Mouse (Mus musculus) MEL (cell line): ENCODE measurements at regions not wholly inside any gene's neighbourhood (a gene's known extent, or its start where the extent isn't known, plus 50 kb on each side); places are given as distances from the start of the nearest gene placed in this dataset.

Experiments used
- DNase-seq: peaks from one replicate; pipeline ENCODE4 v3.0.0; 2011; ENCODE audit warnings: low read depth, low spot score
- H3K27ac ChIP-seq: 2 replicates; pipeline ENCODE4 v1.5.1; 2012; ENCODE audit warnings: low read depth, mild to moderate bottlenecking, control low read depth, low read length, moderate library complexity; ENCODE audit not compliant: control insufficient read depth
- H3K27me3 ChIP-seq, 2 experiments: fragments of 150-350 bp in 1 of 2; sonication (generic) in 1 of 2; 2 replicates each; pipeline ENCODE4 v1.6.1; 2012; ENCODE audit warnings: low read length in 2 of 2, mild to moderate bottlenecking in 2 of 2, improper control_type of control experiment in 1 of 2, moderate library complexity in 1 of 2; ENCODE audit not compliant: insufficient read depth in 2 of 2, control insufficient read depth in 1 of 2
- H3K36me3 ChIP-seq, 2 experiments: 2 replicates each; pipeline ENCODE4 v1.6.1; 2012 to 2014; ENCODE audit warnings: low read length in 2 of 2, improper control_type of control experiment in 1 of 2, inconsistent platforms in 1 of 2, mild to moderate bottlenecking in 1 of 2; ENCODE audit not compliant: insufficient read depth in 2 of 2, control insufficient read depth in 1 of 2
- H3K4me1 ChIP-seq, 2 experiments: fragments of 150-350 bp in 1 of 2; sonication (generic) in 1 of 2; 2 replicates each; pipeline ENCODE4 v1.6.1; 2012; ENCODE audit warnings: low read length in 2 of 2, improper control_type of control experiment in 1 of 2, mild to moderate bottlenecking in 1 of 2; ENCODE audit not compliant: insufficient read depth in 2 of 2, control insufficient read depth in 1 of 2
- H3K4me3 ChIP-seq, 2 experiments: fragments of 150-350 bp in 1 of 2; sonication (generic) in 1 of 2; 2 replicates each; pipeline ENCODE4 v1.5.1; 2012; ENCODE audit warnings: low read depth in 2 of 2, low read length in 2 of 2, mild to moderate bottlenecking in 2 of 2, moderate library complexity in 2 of 2, control low read depth in 1 of 2, improper control_type of control experiment in 1 of 2; ENCODE audit not compliant: control insufficient read depth in 1 of 2, insufficient read depth in 1 of 2
- H3K79me2 ChIP-seq: 2 replicates; pipeline ENCODE4 v1.6.1; 2012; ENCODE audit warnings: mild to moderate bottlenecking, low read length, moderate library complexity; ENCODE audit not compliant: control insufficient read depth, poor library complexity, insufficient read depth
- H3K9ac ChIP-seq: 2 replicates; pipeline ENCODE4 v1.6.1; 2012; ENCODE audit warnings: low read depth, mild to moderate bottlenecking, control low read depth, low read length, moderate library complexity; ENCODE audit not compliant: control insufficient read depth, poor library complexity, severe bottlenecking
- H3K9me3 ChIP-seq: fragments of 150-350 bp; sonication (generic); replicated peaks from 2 replicates; pipeline ENCODE4 v1.6.1; 2012; ENCODE audit warnings: mild to moderate bottlenecking, low read length, improper control_type of control experiment, moderate library complexity; ENCODE audit not compliant: insufficient read depth
- ELF1 ChIP-seq: IDR thresholded peaks from 2 replicates; pipeline ENCODE4 v1.6.1; 2014; ENCODE audit warnings: low read depth, mild to moderate bottlenecking, inconsistent platforms, low read length, improper control_type of control experiment, moderate library complexity
- GABPA ChIP-seq: IDR thresholded peaks from 2 replicates; pipeline ENCODE4 v1.6.1; 2012; ENCODE audit warnings: low read depth, mild to moderate bottlenecking, inconsistent platforms, low read length, improper control_type of control experiment, moderate library complexity
- GATA1 ChIP-seq: IDR thresholded peaks from 2 replicates; pipeline ENCODE4 v1.6.1; 2011; ENCODE audit warnings: low read depth, low read length, improper control_type of control experiment
- MAFK ChIP-seq: IDR thresholded peaks from 2 replicates; pipeline ENCODE4 v1.6.1; 2011; ENCODE audit warnings: low read depth, mild to moderate bottlenecking, low read length, improper control_type of control experiment, borderline replicate concordance
- MYB ChIP-seq: IDR thresholded peaks from 2 replicates; pipeline ENCODE4 v1.6.1; 2011; ENCODE audit warnings: mild to moderate bottlenecking, low read depth, low read length, improper control_type of control experiment
- MYC ChIP-seq: IDR thresholded peaks from 2 replicates; pipeline ENCODE4 v1.6.1; 2011; ENCODE audit warnings: low read depth, mild to moderate bottlenecking, low read length, improper control_type of control experiment, moderate library complexity
- POLR2AphosphoS2 ChIP-seq: IDR thresholded peaks from 2 replicates; pipeline ENCODE4 v1.6.1; 2011; ENCODE audit warnings: low read length, improper control_type of control experiment
- RAD21 ChIP-seq: IDR thresholded peaks from 2 replicates; pipeline ENCODE4 v1.6.1; 2011; ENCODE audit warnings: mild to moderate bottlenecking, low read depth, low read length, improper control_type of control experiment
- RCOR1 ChIP-seq: IDR thresholded peaks from 2 replicates; pipeline ENCODE4 v1.6.1; 2012; ENCODE audit warnings: low read depth, mild to moderate bottlenecking, inconsistent platforms, low read length, improper control_type of control experiment
- SIN3A ChIP-seq: IDR thresholded peaks from 2 replicates; pipeline ENCODE4 v1.6.1; 2012; ENCODE audit warnings: low read length, improper control_type of control experiment, inconsistent platforms
- USF2 ChIP-seq, 2 experiments: IDR thresholded peaks; 2 replicates each; pipeline ENCODE4 v1.6.1; 2011 to 2012; ENCODE audit warnings: improper control_type of control experiment in 2 of 2, low read length in 2 of 2, borderline replicate concordance in 1 of 2, inconsistent platforms in 1 of 2, low read depth in 1 of 2, mild to moderate bottlenecking in 1 of 2; ENCODE audit not compliant: insufficient read depth in 1 of 2
- ZC3H11A ChIP-seq: IDR thresholded peaks from 2 replicates; pipeline ENCODE4 v1.6.1; 2012; ENCODE audit warnings: low read depth, mild to moderate bottlenecking, inconsistent platforms, low read length, improper control_type of control experiment
- ZNF384 ChIP-seq: IDR thresholded peaks from 2 replicates; pipeline ENCODE4 v1.6.1; 2012; ENCODE audit warnings: low read depth, mild to moderate bottlenecking, inconsistent platforms, low read length, improper control_type of control experiment

DNA sequence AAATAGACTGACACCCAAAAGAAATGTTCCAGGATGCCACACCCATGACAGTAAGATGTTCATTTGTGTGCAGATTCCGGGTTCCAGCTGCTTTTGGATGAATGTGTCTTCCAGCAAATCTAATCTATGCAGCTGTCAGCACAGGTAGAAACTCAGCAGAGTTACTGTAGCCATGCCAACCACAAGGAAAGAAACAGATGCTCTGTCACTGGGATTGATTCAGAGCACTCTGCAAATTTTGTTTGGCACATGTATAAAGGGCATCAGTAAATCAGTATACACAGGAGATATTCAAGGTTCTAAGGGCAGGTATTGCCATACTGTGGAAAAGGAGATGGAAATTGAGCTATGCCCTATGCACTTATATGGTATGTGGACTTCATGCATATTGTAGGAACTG lies 60.0 kb upstream of the Atp10a start:
- DNase-seq: no peak
- no peak for TF ChIP-seq RAD21
- no peak for TF ChIP-seq ZNF384
- no peak for TF ChIP-seq MAFK
- no peak for TF ChIP-seq GABPA
- no peak for TF ChIP-seq ZC3H11A
- TF ChIP-seq MYC: no peak
- no peak for TF ChIP-seq USF2 (IDR thresholded peaks at IDR 0.05; ENCODE audit: borderline replicate concordance in 1 of 2, insufficient read depth in 1 of 2, low read depth in 1 of 2, low read length in 2 of 2)
- no peak for TF ChIP-seq POLR2AphosphoS2
- no peak for TF ChIP-seq RCOR1
- no peak for TF ChIP-seq ELF1
- TF ChIP-seq MYB: no peak
- no peak for TF ChIP-seq GATA1
- no peak for TF ChIP-seq SIN3A
- TF ChIP-seq, all 39 proteins: peak for 0
- no peak overlapping the region for H3K4me3 ChIP-seq

More for the DNA sequence above, 60.0 kb upstream of the Atp10a start:
- Histone ChIP-seq H3K9ac (no peak overlapping the region), H3K27ac (no peak overlapping the region), H3K36me3 (no peaks in the 10 kb centered on the region), H3K79me2 (no peaks in the 10 kb centered on the region), H3K27me3 (no peaks in the 10 kb centered on the region), H3K4me1 (no peaks in the 10 kb centered on the region), H3K9me3 (no peaks in the 10 kb centered on the region)
